Mouse (Mus musculus): ENCODE data around the gene Samhd1. TPM values are rescaled to one million over a fixed set of nuclear protein-coding genes. Genes with fewer than 3 reads are reported as not detected.

Gene Samhd1
- total and polyA plus RNA-seq, 3 experiments = 32.8 to 79.5 (median 67.9) TPM

GRCm38 (mm10) chr2:157132686-157133540 is 2.2 kb downstream of the Samhd1 start:
- H3K9me3 ChIP-seq (replicated peaks; ENCODE audit: low read length) = no peaks in the 10 kb centered on the region
- no peaks in the 10 kb centered on the region for H3K27me3 ChIP-seq (replicated peaks)
- H3K4me3 ChIP-seq (replicated peaks in 1 of 3; ENCODE audit: low read depth in 2 of 3, low read length in 2 of 3, poor library complexity in 1 of 3) = peak overlapping the region in 1 of 3 experiments; percentile 13
- TF ChIP-seq BHLHE40 (IDR thresholded peaks at IDR 0.05; ENCODE audit: low read depth, low read length) (no peak), SIN3A (IDR thresholded peaks at IDR 0.05; ENCODE audit: low read length) (0 out of 2 replicates have a peak, but pooled peaks have one; percentile 38), USF1 (IDR thresholded peaks at IDR 0.05; ENCODE audit: low read depth, low read length) (no peak), ELF1 (IDR thresholded peaks at IDR 0.05; ENCODE audit: low read depth, low read length) (no peak), ZC3H11A (IDR thresholded peaks at IDR 0.05; ENCODE audit: low read depth, low read length) (no peak), NRF1 (IDR thresholded peaks at IDR 0.05; ENCODE audit: low read depth, low read length) (no peak), MEF2A (IDR thresholded peaks at IDR 0.05; ENCODE audit: borderline replicate concordance, low read depth, low read length) (no peak), ZNF384 (IDR thresholded peaks at IDR 0.05; ENCODE audit: low read depth, low read length) (peak; percentile 23), PAX5 (IDR thresholded peaks at IDR 0.05; ENCODE audit: low read length) (no peak), IRF4 (IDR thresholded peaks at IDR 0.05; ENCODE audit: low read depth, low read length) (no peak), CHD1 (IDR thresholded peaks at IDR 0.05; ENCODE audit: low read depth, low read length) (no peak), JUND (conservative IDR thresholded peaks at IDR 0.05; ENCODE audit: low read depth, low read length) (no peak), E2F4 (IDR thresholded peaks at IDR 0.05; ENCODE audit: insufficient replicate concordance, low read depth, low read length) (no peak), RCOR1 (conservative IDR thresholded peaks at IDR 0.05; ENCODE audit: low read depth, low read length) (no peak), ZMIZ1 (IDR thresholded peaks at IDR 0.05; ENCODE audit: low read depth, low read length) (no peak)
- no peaks in the 10 kb centered on the region for H3K36me3 ChIP-seq (replicated peaks in 1 of 2; ENCODE audit: control insufficient read depth in 1 of 2, insufficient read depth in 1 of 2, low read length in 1 of 2)
- peak overlapping the region; percentile 64 for H3K4me2 ChIP-seq (ENCODE audit: insufficient read depth, low read depth, poor library complexity, severe bottlenecking)
- peaks cover 29% of the 10 kb centered on the region for H3K79me2 ChIP-seq (replicated peaks; ENCODE audit: control insufficient read depth, extremely low read depth, insufficient read depth, poor library complexity, severe bottlenecking)
- DNase-seq (ENCODE audit: extremely low read depth) = no peak
- dilution Hi-C loops (cut with MboI; ENCODE audit: extremely low pct_ligation_motif_present, extremely low pct_unique_long_range_greater_than_20kb, low sequenced_read_pairs) = no loop called here
- H3K4me1 ChIP-seq (ENCODE audit: control insufficient read depth in 1 of 2, insufficient read depth in 2 of 2) = peaks cover 3 to 43% of the 10 kb centered on the region in 2 experiments; a peak in 3 of 4 replicates
- in situ Hi-C loops (cut with MboI; ENCODE audit: low pct_ligation_motif_present, low pct_unique_long_range_greater_than_20kb, low sequenced_read_pairs) = loop anchor here (10.0 to 25.0 kb wide), 2 partner anchors 52 to 429 kb away; partner anchors contain the start of genes Blcap and Nnat
- peak overlapping the region; percentile 31 for H3K9ac ChIP-seq (ENCODE audit: insufficient read depth, low read depth)
- peak overlapping the region; percentile 75 for H3K27ac ChIP-seq (ENCODE audit: insufficient read depth, low read depth)

- TF ChIP-seq NELFE (IDR thresholded peaks at IDR 0.05; ENCODE audit: low read depth, low read length) = no peak
- no peak for TF ChIP-seq GABPA (IDR thresholded peaks at IDR 0.05; ENCODE audit: insufficient replicate concordance, low read depth, low read length)
- TF ChIP-seq SIN3A (IDR thresholded peaks at IDR 0.05; ENCODE audit: low read length) = no peak
- no peak for TF ChIP-seq ZC3H11A (IDR thresholded peaks at IDR 0.05; ENCODE audit: low read depth, low read length)
- no peak for TF ChIP-seq MYC (IDR thresholded peaks at IDR 0.05; ENCODE audit: low read depth, low read length)
- TF ChIP-seq CHD1 (IDR thresholded peaks at IDR 0.05; ENCODE audit: low read depth, low read length) = no peak
- no peak for TF ChIP-seq ZKSCAN1 (IDR thresholded peaks at IDR 0.05; ENCODE audit: borderline replicate concordance, low read depth, low read length)
- no peak for TF ChIP-seq USF2 (conservative IDR thresholded peaks at IDR 0.05; ENCODE audit: low read depth, low read length)
- TF ChIP-seq POLR2A (IDR thresholded peaks at IDR 0.05; ENCODE audit: low read depth, low read length) = no peak
- TF ChIP-seq MAZ (IDR thresholded peaks at IDR 0.05; ENCODE audit: low read depth, low read length) = no peak
- TF ChIP-seq KAT2A (IDR thresholded peaks at IDR 0.05; ENCODE audit: insufficient replicate concordance, low read length) = no peak
- no peak for TF ChIP-seq EP300 (IDR thresholded peaks at IDR 0.05; ENCODE audit: low read length)
- no peak for TF ChIP-seq CTCF (conservative IDR thresholded peaks at IDR 0.05 in 1 of 2, IDR thresholded peaks at IDR 0.05 in 1 of 2; ENCODE audit: low read depth in 2 of 2, low read length in 2 of 2)
- TF ChIP-seq SMC3 (IDR thresholded peaks at IDR 0.05; ENCODE audit: low read depth, low read length) = no peak
- peaks cover 3 to 43% of the 10 kb centered on the region in 2 experiments; a peak in 3 of 4 replicates for H3K4me1 ChIP-seq (ENCODE audit: control insufficient read depth in 1 of 2, insufficient read depth in 2 of 2)
- peaks cover 2 to 5% of the 10 kb centered on the region in 2 experiments for H3K36me3 ChIP-seq (replicated peaks in 1 of 2; ENCODE audit: control insufficient read depth in 1 of 2, insufficient read depth in 1 of 2, low read length in 1 of 2)
- in situ Hi-C loops (cut with MboI; ENCODE audit: low pct_ligation_motif_present, low pct_unique_long_range_greater_than_20kb, low sequenced_read_pairs) = loop anchor here (10.0 to 25.0 kb wide), 2 partner anchors 53 to 430 kb away; partner anchors contain the start of genes Blcap and Nnat
- H3K9ac ChIP-seq (ENCODE audit: insufficient read depth, low read depth) = peak overlapping the region; percentile 40
- H3K4me3 ChIP-seq (replicated peaks in 1 of 3; ENCODE audit: low read depth in 2 of 3, low read length in 2 of 3, poor library complexity in 1 of 3) = no peak overlapping the region
- peak overlapping the region; percentile 2; the same call in 1 of the 2 replicates for H3K27ac ChIP-seq (ENCODE audit: insufficient read depth, low read depth)
- no peaks in the 10 kb centered on the region for H3K27me3 ChIP-seq (replicated peaks)
- DNase-seq (ENCODE audit: extremely low read depth) = no peak
- peak overlapping the region; percentile 90 for H3K4me2 ChIP-seq (ENCODE audit: insufficient read depth, low read depth, poor library complexity, severe bottlenecking)
- H3K9me3 ChIP-seq (replicated peaks; ENCODE audit: low read length) = no peaks in the 10 kb centered on the region
- dilution Hi-C loops (cut with MboI; ENCODE audit: extremely low pct_ligation_motif_present, extremely low pct_unique_long_range_greater_than_20kb, low sequenced_read_pairs) = no loop called here
- peaks cover 29% of the 10 kb centered on the region for H3K79me2 ChIP-seq (replicated peaks; ENCODE audit: control insufficient read depth, extremely low read depth, insufficient read depth, poor library complexity, severe bottlenecking)
Observed at GRCm38 (mm10) chr2:157132086-157132485, 3.0 kb downstream of the Samhd1 start.

All from CH12.LX (cell line).